Comparison of ENCODE assay signal across 9 mouse cellular contexts in the genomic region with DNA sequence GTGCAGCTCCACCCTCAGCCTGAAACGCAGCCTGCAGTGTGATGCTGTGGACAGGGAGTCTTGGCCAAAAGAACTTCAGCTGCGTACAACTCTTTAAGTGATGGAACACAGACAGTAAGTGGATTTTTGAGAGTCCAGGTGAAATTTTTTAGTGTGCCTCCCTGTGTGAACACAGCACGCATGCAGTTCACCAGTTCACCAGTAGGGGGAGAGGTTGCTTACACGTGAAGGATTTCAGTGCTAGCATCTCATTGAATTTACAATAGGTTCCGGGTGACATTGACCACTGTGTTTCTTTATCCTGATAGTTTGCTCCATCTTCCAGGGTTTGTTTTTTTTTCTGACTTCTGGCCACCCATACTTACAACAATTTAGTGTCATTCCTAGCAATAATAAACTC. TPM values are rescaled to one million over a fixed set of nuclear protein-coding genes. Genes with fewer than 3 reads are reported as not detected.
DNase-seq lines count a peak whose midpoint lies in the region; ATAC-seq and TF ChIP-seq lines count a peak whose summit lies in the region.
"Had no signal": no experiment of that assay in that cellular context is flagged by ENCODE, and none has a peak within 500 bp of the region (broad histone marks: within the 10 kb centered on the region; RNA-seq: fewer than 3 reads in every experiment).

No protein-coding gene starts in this region.

- no peaks in the 10 kb centered on the region for H3K27me3 ChIP-seq in lung, postnatal 0 days (replicated peaks; ENCODE audit: insufficient read depth, low read length)
- H3K27me3 ChIP-seq: hindbrain, embryonic 15.5 days had no signal

- TF ChIP-seq POLR2A in embryonic fibroblast, embryonic 13.5 days (IDR thresholded peaks at IDR 0.05; ENCODE audit: low read depth, low read length): no peak

- no peak for ATAC-seq in lung, postnatal 0 days

- no peaks in the 10 kb centered on the region for H3K4me1 ChIP-seq in embryonic fibroblast, embryonic 13.5 days (ENCODE audit: control insufficient read depth, insufficient read depth, low read length)
- no peaks in the 10 kb centered on the region for H3K4me1 ChIP-seq in lung, postnatal 0 days (ENCODE audit: insufficient read depth, low read depth, low read length)
- H3K4me1 ChIP-seq: hindbrain, embryonic 15.5 days had no signal

- no peak overlapping the region for H3K4me3 ChIP-seq in embryonic fibroblast, embryonic 13.5 days (ENCODE audit: insufficient read depth, low read length)
- H3K4me3 ChIP-seq in lung, postnatal 0 days (ENCODE audit: low read depth, low read length): no peak overlapping the region
- H3K4me3 ChIP-seq: hindbrain, embryonic 15.5 days had no signal

- H3K36me3 ChIP-seq in lung, postnatal 0 days (ENCODE audit: insufficient read depth, low read length): no peaks in the 10 kb centered on the region
- H3K36me3 ChIP-seq: hindbrain, embryonic 15.5 days had no signal

- TF ChIP-seq CTCF in embryonic fibroblast, embryonic 13.5 days (IDR thresholded peaks at IDR 0.05; ENCODE audit: borderline replicate concordance, insufficient read depth, low read length): peak; percentile 68; the same call in 1 of the 2 replicates
- peak; percentile 87 for TF ChIP-seq CTCF in lung, postnatal 0 days (IDR thresholded peaks at IDR 0.05)

- H3K27ac ChIP-seq in embryonic fibroblast, embryonic 13.5 days (ENCODE audit: insufficient read depth, low read length): no peak overlapping the region
- no peak overlapping the region for H3K27ac ChIP-seq in lung, postnatal 0 days (ENCODE audit: low read length)
- H3K27ac ChIP-seq: hindbrain, embryonic 15.5 days had no signal

- TF ChIP-seq EP300 in lung, postnatal 0 days (IDR thresholded peaks at IDR 0.05): no peak

- 55% methylated on average over 5 of the region's 5 CpGs for WGBS in lung, postnatal 0 days

- H3K9ac ChIP-seq in lung, postnatal 0 days (replicated peaks; ENCODE audit: low read depth): no peak overlapping the region
- H3K9ac ChIP-seq: hindbrain, embryonic 15.5 days had no signal

- H3K4me2 ChIP-seq in lung, postnatal 0 days (replicated peaks; ENCODE audit: low read depth, low read length): no peak overlapping the region
- H3K4me2 ChIP-seq: hindbrain, embryonic 15.5 days had no signal

- H3K9me3 ChIP-seq in lung, postnatal 0 days (ENCODE audit: low read length): no peaks in the 10 kb centered on the region
- H3K9me3 ChIP-seq: hindbrain, embryonic 15.5 days had no signal

- DNase-seq in 3T3-L1 (ENCODE audit: low read depth, low spot score): peak; percentile 69
- peak; percentile 84 for DNase-seq in B cell, adult 2 months
- DNase-seq in adrenal gland, postnatal 4 days (ENCODE audit: low spot score in 2 of 2): peak; percentile 13 to 28
- DNase-seq in kidney, postnatal 14 days: peak; percentile 67
- DNase-seq in lung, postnatal 0 days (ENCODE audit: low spot score): peak; percentile 50
- peak; percentile 83 for DNase-seq in right cerebral cortex, postnatal 4 days
- no peak for DNase-seq in Muller cell, postnatal 12 days (ENCODE audit: inconsistent ontology term)

RNA-seq across cellular contexts. Expression of a gene that starts 45.4 kb away (rescaled TPM):
- 1 to 10 TPM; 7.1 to 7.3 TPM for total RNA-seq in adrenal gland, postnatal 4 days (2021)
- 5.0 and 10.9 TPM in 2 replicates for polyA plus RNA-seq in embryonic fibroblast, embryonic 13.5 days (2011; ENCODE audit: insufficient read length, low read depth, missing spikeins)
- polyA plus RNA-seq in lung, postnatal 0 days (2015; fragmentation: Nextera tagmentation; extraction: Ambion mirVana): 1.2 and 1.4 TPM in 2 replicates
